Mouse (Mus musculus): ENCODE data around the gene Mkln1.
"Not testable (repeated sequence)": the region's sequence is repeated elsewhere in the genome, so short reads cannot be mapped to it uniquely, and the experiment has no call there.

Mkln1 gene

DNA sequence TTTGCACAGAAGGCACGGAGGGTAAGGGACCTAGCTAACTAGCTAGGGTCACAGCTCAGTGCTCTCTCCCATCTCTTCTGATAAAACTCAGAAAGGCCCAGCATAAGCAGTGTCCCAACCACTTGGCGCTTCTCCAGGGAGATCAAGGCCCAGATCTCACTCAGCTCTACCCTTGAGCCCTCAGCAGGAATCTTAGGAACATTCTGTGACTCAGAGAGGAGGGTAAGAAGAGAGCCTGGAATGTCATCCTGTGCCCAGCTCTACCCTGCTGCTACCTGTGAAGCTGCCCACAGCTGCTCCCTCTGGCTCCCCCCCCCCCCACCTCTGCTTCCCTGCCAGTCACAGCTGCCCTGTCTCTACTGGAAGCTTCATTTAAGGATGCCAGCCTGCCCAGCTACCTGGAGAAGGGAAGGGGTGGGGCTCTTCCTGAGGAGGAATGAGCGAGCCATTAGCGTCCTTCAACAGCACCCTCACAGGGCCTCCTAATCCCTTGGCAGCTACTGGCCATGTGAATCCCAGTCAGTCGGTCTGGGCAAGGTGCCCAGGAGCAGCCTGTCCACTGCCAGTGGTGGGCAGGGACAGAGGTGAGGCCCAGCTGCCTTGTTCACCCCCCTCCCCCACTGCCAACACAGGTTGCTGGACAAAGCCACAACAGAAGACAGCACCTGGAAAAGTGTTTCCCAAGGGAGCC lies 151.0 kb downstream of the Mkln1 start:
- DNase-seq (ENCODE audit: low spot score in 2 of 2), result no peak

DNA sequence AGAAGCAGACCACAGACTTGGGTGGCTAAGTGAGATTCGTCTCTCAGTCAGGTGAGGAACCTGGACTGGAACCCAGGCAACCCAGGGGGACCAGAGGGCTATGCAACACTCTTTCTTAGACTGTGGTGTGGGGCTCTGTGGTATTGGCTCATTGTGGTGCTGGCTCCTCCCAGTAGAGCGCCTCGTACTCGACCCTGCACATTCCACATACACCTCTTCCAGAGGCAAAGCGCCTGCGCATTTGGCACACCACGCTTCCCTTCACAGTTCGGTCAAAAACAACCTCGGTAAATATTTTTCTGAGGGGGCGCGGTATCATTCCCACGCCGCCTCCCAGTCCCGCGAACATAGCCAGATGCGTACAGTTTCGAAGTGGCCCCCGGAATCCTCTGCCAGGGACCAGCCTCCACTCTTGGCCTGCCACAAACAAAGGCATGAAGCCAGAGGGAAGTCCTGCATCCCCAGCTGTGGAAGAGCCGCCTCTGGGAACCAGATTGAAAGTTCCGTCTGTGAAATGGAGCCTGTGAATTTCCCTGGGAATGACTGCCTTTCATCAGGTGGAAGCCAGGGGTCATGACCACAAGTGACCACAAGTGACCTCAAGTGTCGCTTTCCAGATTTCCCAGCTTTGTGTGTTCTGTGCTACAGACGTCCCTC lies 152.5 kb downstream of the Mkln1 start:
- DNase-seq (ENCODE audit: low spot score in 2 of 2), result no peak

DNA sequence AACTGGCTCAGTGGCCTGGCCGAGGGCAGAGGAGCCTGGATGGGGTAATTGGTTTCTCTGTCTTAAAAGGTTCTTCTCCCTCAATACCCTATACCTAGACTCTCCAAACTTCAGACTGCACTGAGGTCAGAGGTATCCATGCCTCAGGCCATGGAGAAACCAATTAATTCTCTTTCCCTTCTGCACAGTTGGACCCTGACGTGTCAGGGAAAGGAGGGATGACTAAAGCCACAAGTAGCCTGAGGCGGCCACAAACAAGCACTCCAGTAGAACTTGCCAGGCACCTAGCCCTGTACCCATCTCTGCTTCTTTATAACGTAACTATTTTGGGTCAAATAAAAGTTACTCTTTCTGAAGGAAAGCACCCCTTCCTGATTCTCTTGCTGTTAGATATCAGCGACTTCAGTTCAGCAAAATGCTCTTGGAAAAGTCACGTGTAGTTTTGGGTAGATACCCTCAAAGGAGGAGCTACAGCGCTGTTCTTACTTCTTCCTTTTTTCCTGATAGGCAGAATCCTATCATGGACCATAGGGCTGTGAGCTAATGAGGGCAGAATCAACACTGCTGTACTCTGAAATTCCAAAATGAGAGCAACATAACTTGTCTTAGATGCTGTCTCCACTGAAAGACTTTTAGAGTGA lies 158.0 kb downstream of the Mkln1 start:
- DNase-seq (ENCODE audit: low spot score in 2 of 2), result no peak

DNA sequence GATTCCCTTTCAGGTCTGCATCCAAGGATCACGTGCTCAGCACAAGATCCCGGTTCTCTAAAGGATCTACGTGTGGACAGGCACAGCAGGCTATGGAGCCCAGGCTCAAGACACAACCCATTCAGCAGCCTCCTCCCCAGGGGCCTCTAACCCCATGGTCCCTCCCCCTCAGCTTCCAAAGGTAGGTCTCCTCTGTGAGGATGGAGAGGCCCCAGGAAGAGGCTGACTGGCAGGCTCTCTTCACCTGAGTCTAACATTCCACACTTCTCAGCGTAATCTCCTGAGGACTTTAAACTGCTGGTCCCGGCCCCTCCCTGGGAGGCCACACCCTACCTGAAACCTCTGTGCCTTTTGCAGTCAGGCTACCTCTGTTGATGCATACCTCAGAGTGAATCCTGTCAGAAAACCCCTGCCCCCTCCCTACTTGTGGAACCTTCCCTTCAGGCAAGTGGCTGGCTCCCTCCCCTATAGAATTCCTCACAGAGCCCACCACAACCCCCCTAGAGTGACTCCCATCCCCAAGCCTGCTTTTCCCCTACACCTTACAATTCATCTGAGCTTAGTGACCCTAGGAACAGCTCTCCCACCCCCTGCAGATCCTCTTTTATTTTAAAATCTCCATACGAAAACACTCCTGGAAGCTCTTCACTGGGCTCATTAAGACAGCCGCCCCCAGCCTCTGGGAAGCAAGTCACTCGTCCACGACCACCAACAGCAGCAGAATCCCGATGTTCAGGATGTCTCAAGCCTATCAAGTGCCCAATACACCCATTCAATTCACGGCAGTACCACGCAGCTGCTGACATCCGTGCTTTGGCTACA lies 161.8 kb downstream of the Mkln1 start:
- DNase-seq (ENCODE audit: low spot score in 2 of 2), result no peak

DNA sequence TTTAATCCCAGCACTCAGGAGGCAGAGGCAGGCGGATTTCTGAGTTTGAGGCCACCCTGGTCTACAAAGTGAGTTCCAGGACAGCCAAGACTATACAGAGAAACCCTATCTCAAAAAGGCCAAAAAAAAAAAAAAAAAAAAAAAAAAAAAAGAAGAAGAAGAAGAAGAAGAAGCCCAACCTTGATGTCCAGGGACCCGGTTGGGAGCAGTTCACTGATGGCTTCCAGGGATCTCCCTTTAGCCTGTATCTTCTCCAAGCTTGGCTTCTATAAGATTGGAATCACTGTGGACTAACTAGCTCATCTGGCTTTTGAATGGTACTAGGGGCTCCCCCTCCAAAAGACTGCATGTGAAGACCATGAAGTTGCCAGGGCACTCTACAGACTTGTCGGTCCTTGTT lies 163.4 kb downstream of the Mkln1 start:
- DNase-seq (ENCODE audit: low spot score in 2 of 2), result not testable (repeated sequence)

GRCm38 (mm10) chr6:31562371-31563080 lies 164.0 kb downstream of the Mkln1 start:
- DNase-seq (ENCODE audit: low spot score in 2 of 2), result peak in 1 of 2 experiments; percentile 11

GRCm38 (mm10) chr6:31563235-31564181 lies 165.0 kb downstream of the Mkln1 start, which contains the start of gene Podxl:
Podxl (minus strand) TSS chr6:31563981.
- DNase-seq (ENCODE audit: low spot score in 2 of 2), result peak; percentile 55 to 68

DNA sequence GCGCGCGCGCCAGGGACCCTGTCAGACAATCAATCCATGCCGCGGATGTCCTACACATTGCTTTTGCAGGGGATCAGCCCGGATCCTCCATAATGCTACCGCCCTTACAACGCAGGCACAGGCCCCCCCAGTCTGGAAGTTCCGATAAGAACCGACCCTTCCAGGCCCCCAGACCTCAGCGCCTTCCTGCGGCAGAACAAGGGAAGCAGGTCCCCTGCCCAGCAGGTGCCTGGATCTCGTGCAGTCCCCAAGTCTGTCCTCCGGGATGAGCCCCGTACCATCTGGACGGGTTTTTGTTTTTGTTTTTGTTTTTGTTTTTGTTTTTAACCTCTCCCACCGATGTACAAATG lies 165.6 kb downstream of the Mkln1 start:
- no peak for DNase-seq (ENCODE audit: low spot score in 2 of 2)

DNA sequence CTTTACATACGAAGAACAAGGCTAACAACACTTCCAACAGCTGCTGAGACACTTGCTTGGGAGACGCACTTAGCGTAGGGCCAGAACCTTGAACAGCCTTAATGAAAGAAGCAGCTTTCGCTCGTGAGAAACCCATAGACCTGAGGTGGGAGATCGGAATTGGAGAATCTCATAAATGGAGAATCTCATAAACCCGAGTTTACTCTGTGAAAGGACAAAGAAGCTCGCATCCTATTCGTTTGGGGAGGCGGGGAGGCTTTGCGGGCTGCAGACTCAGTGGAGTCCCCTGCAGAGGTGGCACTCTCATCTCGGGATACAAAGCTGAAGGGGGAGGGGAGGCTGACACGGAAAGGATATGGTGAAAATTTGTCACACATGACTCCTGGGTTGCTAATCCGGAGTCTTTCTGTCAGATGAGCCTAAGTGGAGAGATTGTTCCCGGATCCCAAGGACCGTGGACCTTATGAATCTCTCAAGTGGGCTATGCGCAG lies 166.4 kb downstream of the Mkln1 start:
- DNase-seq (ENCODE audit: low spot score in 2 of 2), result no peak

All from urinary bladder, adult 18-20 months (tissue).